ENCODE assay signal across 21 mouse cellular contexts in genomic region chr4:83102022-83102421, GRCm38 (mm10). TPM values are rescaled to one million over a fixed set of nuclear protein-coding genes. Genes with fewer than 3 reads are reported as not detected.
DNase-seq lines count a peak whose midpoint lies in the region; ATAC-seq and TF ChIP-seq lines count a peak whose summit lies in the region.
"Had no signal": no experiment of that assay in that cellular context is flagged by ENCODE, and none has a peak within 500 bp of the region (broad histone marks: within the 10 kb centered on the region; RNA-seq: fewer than 3 reads in every experiment).

No protein-coding gene starts in this region.

- no peak overlapping the region for H3K9ac ChIP-seq in embryonic facial prominence, embryonic 11.5 days (replicated peaks; ENCODE audit: low read length)
- H3K9ac ChIP-seq in kidney, embryonic 15.5 days, result no peak overlapping the region
- H3K9ac ChIP-seq in lung, embryonic 15.5 days, result no peak overlapping the region
- H3K9ac ChIP-seq in stomach, embryonic 16.5 days (ENCODE audit: low read length), result no peak overlapping the region
- H3K9ac ChIP-seq: hindbrain, embryonic 12.5 days; midbrain, embryonic 12.5 days; neural tube, embryonic 12.5 days had no signal

- H3K9me3 ChIP-seq in embryonic facial prominence, embryonic 11.5 days (replicated peaks; ENCODE audit: control insufficient read depth, low read length), result no peaks in the 10 kb centered on the region
- no peaks in the 10 kb centered on the region for H3K9me3 ChIP-seq in embryonic facial prominence, embryonic 10.5 days
- no peaks in the 10 kb centered on the region for H3K9me3 ChIP-seq in kidney, embryonic 15.5 days (replicated peaks)
- no peaks in the 10 kb centered on the region for H3K9me3 ChIP-seq in lung, embryonic 15.5 days
- H3K9me3 ChIP-seq in stomach, embryonic 16.5 days (replicated peaks; ENCODE audit: control insufficient read depth, low read length), result no peaks in the 10 kb centered on the region
- H3K9me3 ChIP-seq: hindbrain, embryonic 12.5 days; midbrain, embryonic 12.5 days; neural tube, embryonic 12.5 days had no signal

- no peak for TF ChIP-seq CTCF in lung, adult 2 months (IDR thresholded peaks at IDR 0.05; ENCODE audit: insufficient read depth, low read length)
- TF ChIP-seq CTCF in thymus, adult 2 months (IDR thresholded peaks at IDR 0.05; ENCODE audit: borderline replicate concordance, control insufficient read depth, extremely low read depth, insufficient read depth, low read length, poor library complexity), result no peak

- no peak overlapping the region for H3K4me3 ChIP-seq in embryonic facial prominence, embryonic 11.5 days (ENCODE audit: low read depth, low read length)
- H3K4me3 ChIP-seq in embryonic facial prominence, embryonic 10.5 days, result no peak overlapping the region
- H3K4me3 ChIP-seq in kidney, embryonic 15.5 days (replicated peaks), result no peak overlapping the region
- no peak overlapping the region for H3K4me3 ChIP-seq in lung, embryonic 15.5 days
- no peak overlapping the region for H3K4me3 ChIP-seq in lung, adult 2 months (replicated peaks; ENCODE audit: extremely low read depth, low read depth, low read length)
- H3K4me3 ChIP-seq in stomach, embryonic 16.5 days (replicated peaks; ENCODE audit: low read length), result no peak overlapping the region
- no peak overlapping the region for H3K4me3 ChIP-seq in thymus, adult 2 months (ENCODE audit: control insufficient read depth, insufficient read depth, low read length)
- H3K4me3 ChIP-seq: gastrocnemius, adult 2 months; hindbrain, embryonic 12.5 days; midbrain, embryonic 12.5 days; neural tube, embryonic 12.5 days had no signal

- H3K36me3 ChIP-seq in embryonic facial prominence, embryonic 11.5 days (replicated peaks; ENCODE audit: control insufficient read depth, insufficient read depth, low read depth, low read length), result no peaks in the 10 kb centered on the region
- no peaks in the 10 kb centered on the region for H3K36me3 ChIP-seq in embryonic facial prominence, embryonic 10.5 days (replicated peaks)
- no peaks in the 10 kb centered on the region for H3K36me3 ChIP-seq in kidney, embryonic 15.5 days
- no peaks in the 10 kb centered on the region for H3K36me3 ChIP-seq in lung, embryonic 15.5 days
- no peaks in the 10 kb centered on the region for H3K36me3 ChIP-seq in stomach, embryonic 16.5 days (ENCODE audit: control insufficient read depth, insufficient read depth, low read length)
- no peaks in the 10 kb centered on the region for H3K36me3 ChIP-seq in thymus, adult 2 months (ENCODE audit: control insufficient read depth, insufficient read depth, low read length)
- H3K36me3 ChIP-seq: hindbrain, embryonic 12.5 days; midbrain, embryonic 12.5 days; neural tube, embryonic 12.5 days had no signal

- no peak for ATAC-seq in embryonic facial prominence, embryonic 11.5 days (replicated peaks; ENCODE audit: insufficient number of reproducible peaks, low FRiP score, low TSS enrichment, low read depth)
- peak; percentile 71; the same call in 1 of the 2 replicates for ATAC-seq in kidney, embryonic 15.5 days (replicated peaks; ENCODE audit: low FRiP score)
- ATAC-seq in lung, embryonic 15.5 days (ENCODE audit: borderline replicate concordance, extremely low read depth, low FRiP score, low TSS enrichment), result peak; percentile 70; the same call in 1 of the 2 replicates
- peak; percentile 80 for ATAC-seq in stomach, embryonic 16.5 days (ENCODE audit: insufficient read depth, low FRiP score)
- ATAC-seq: CD4-positive, CD25-positive, alpha-beta regulatory T cell, adult 4 months; Patski had no signal

- no peak overlapping the region for H3K4me2 ChIP-seq in embryonic facial prominence, embryonic 11.5 days (ENCODE audit: low read depth, low read length)
- H3K4me2 ChIP-seq in kidney, embryonic 15.5 days, result no peak overlapping the region
- no peak overlapping the region for H3K4me2 ChIP-seq in lung, embryonic 15.5 days
- no peak overlapping the region for H3K4me2 ChIP-seq in stomach, embryonic 16.5 days (ENCODE audit: low read depth, low read length)
- H3K4me2 ChIP-seq: hindbrain, embryonic 12.5 days; midbrain, embryonic 12.5 days; neural tube, embryonic 12.5 days had no signal

- no peaks in the 10 kb centered on the region for H3K4me1 ChIP-seq in embryonic facial prominence, embryonic 11.5 days (ENCODE audit: control insufficient read depth, insufficient read depth, low read length)
- H3K4me1 ChIP-seq in embryonic facial prominence, embryonic 10.5 days, result peaks cover 15% of the 10 kb centered on the region
- peaks cover 5% of the 10 kb centered on the region; the same call in 1 of the 2 replicates for H3K4me1 ChIP-seq in kidney, embryonic 15.5 days
- peaks cover 20% of the 10 kb centered on the region; the same call in 1 of the 2 replicates for H3K4me1 ChIP-seq in lung, embryonic 15.5 days
- no peaks in the 10 kb centered on the region for H3K4me1 ChIP-seq in lung, adult 2 months (ENCODE audit: control insufficient read depth, insufficient read depth, low read length)
- H3K4me1 ChIP-seq in stomach, embryonic 16.5 days (ENCODE audit: control insufficient read depth, insufficient read depth, low read length), result 0 out of 2 replicates have a peak, but pooled peaks cover 5% of the 10 kb centered on the region
- no peaks in the 10 kb centered on the region for H3K4me1 ChIP-seq in thymus, adult 2 months (replicated peaks; ENCODE audit: control insufficient read depth, insufficient read depth, low read length)
- H3K4me1 ChIP-seq: hindbrain, embryonic 12.5 days; midbrain, embryonic 12.5 days; neural tube, embryonic 12.5 days had no signal

- no peak for TF ChIP-seq POLR2A in lung, adult 2 months (IDR thresholded peaks at IDR 0.05; ENCODE audit: borderline replicate concordance, extremely low read depth, low read depth, low read length)
- no peak for TF ChIP-seq POLR2A in thymus, adult 2 months (IDR thresholded peaks at IDR 0.05; ENCODE audit: control insufficient read depth, extremely low read depth, insufficient read depth, low read length, poor library complexity)

- H3K27ac ChIP-seq in embryonic facial prominence, embryonic 11.5 days (replicated peaks; ENCODE audit: low read depth, low read length), result no peak overlapping the region
- no peak overlapping the region for H3K27ac ChIP-seq in embryonic facial prominence, embryonic 10.5 days (replicated peaks)
- peak overlapping the region; percentile 65 for H3K27ac ChIP-seq in kidney, embryonic 15.5 days
- H3K27ac ChIP-seq in lung, embryonic 15.5 days, result peak overlapping the region; percentile 83
- H3K27ac ChIP-seq in stomach, embryonic 16.5 days (ENCODE audit: low read length), result peak overlapping the region; percentile 82
- no peak overlapping the region for H3K27ac ChIP-seq in thymus, adult 2 months (ENCODE audit: control insufficient read depth, insufficient read depth, low read length)
- H3K27ac ChIP-seq: gastrocnemius, adult 2 months; hindbrain, embryonic 12.5 days; midbrain, embryonic 12.5 days; neural tube, embryonic 12.5 days had no signal

- 63% methylated on average over 3 of the region's 3 CpGs for WGBS in embryonic facial prominence, embryonic 11.5 days
- 76% methylated on average over 3 of the region's 3 CpGs for WGBS in embryonic facial prominence, embryonic 10.5 days
- 37% methylated on average over 3 of the region's 3 CpGs for WGBS in kidney, embryonic 15.5 days
- WGBS in lung, embryonic 15.5 days, result 32% methylated on average over 3 of the region's 3 CpGs
- WGBS in lung, adult 2 months, result 57% methylated on average over 3 of the region's 3 CpGs
- 33% methylated on average over 3 of the region's 3 CpGs for WGBS in stomach, embryonic 16.5 days
- 92% methylated on average over 3 of the region's 3 CpGs for WGBS in thymus, adult 2 months

- peak; percentile 17 for DNase-seq in embryonic facial prominence, embryonic 11.5 days (ENCODE audit: low spot score)
- DNase-seq in embryonic facial prominence, embryonic 10.5 days (ENCODE audit: low spot score), result no peak
- no peak for DNase-seq in kidney, adult 9 months
- no peak for DNase-seq in lung, adult 2 months
- no peak for DNase-seq in thymus, adult 2 months
- DNase-seq: adrenal gland, postnatal 10 days; cerebellum, adult 9-10 months; gastrocnemius, adult 2 months; heart, postnatal 10 days; left cerebral cortex, postnatal 4 days; liver; right cerebral cortex, adult 18-20 months; thymus, adult 18-20 months had no signal

- H3K27me3 ChIP-seq in embryonic facial prominence, embryonic 11.5 days (ENCODE audit: control insufficient read depth, insufficient read depth, low read length), result no peaks in the 10 kb centered on the region
- H3K27me3 ChIP-seq in embryonic facial prominence, embryonic 10.5 days (replicated peaks; ENCODE audit: low read depth, poor library complexity, severe bottlenecking), result no peaks in the 10 kb centered on the region
- no peaks in the 10 kb centered on the region for H3K27me3 ChIP-seq in kidney, embryonic 15.5 days
- H3K27me3 ChIP-seq in lung, embryonic 15.5 days, result no peaks in the 10 kb centered on the region
- H3K27me3 ChIP-seq in stomach, embryonic 16.5 days (ENCODE audit: control insufficient read depth, insufficient read depth, low read length), result no peaks in the 10 kb centered on the region
- H3K27me3 ChIP-seq in thymus, adult 2 months (ENCODE audit: control insufficient read depth, insufficient read depth, low read length), result no peaks in the 10 kb centered on the region
- H3K27me3 ChIP-seq: hindbrain, embryonic 12.5 days; midbrain, embryonic 12.5 days; neural tube, embryonic 12.5 days; Patski had no signal

RNA-seq across cellular contexts. Expression of gene Frem1, which starts 49.9 kb away (rescaled TPM):
- 20.8 and 21.4 TPM in 2 replicates for polyA plus RNA-seq in embryonic facial prominence, embryonic 11.5 days (2014; fragmentation: Nextera tagmentation; extraction: Ambion mirVana)
- 15.0 and 15.5 TPM in 2 replicates for polyA plus RNA-seq in embryonic facial prominence, embryonic 10.5 days (2016; fragmentation: Nextera tagmentation; extraction: Ambion mirVana)
- polyA plus RNA-seq in kidney, embryonic 15.5 days (2015; fragmentation: Nextera tagmentation; extraction: Ambion mirVana), result 23.9 and 24.3 TPM in 2 replicates
- 30.5 and 35.1 TPM in 2 replicates for polyA plus RNA-seq in lung, embryonic 15.5 days (2015; fragmentation: Nextera tagmentation; extraction: Ambion mirVana)
- polyA plus RNA-seq in lung, adult 2 months (2012; rRNA removed), result 4.1 TPM in 2 replicates
- 10.3 and 11.7 TPM in 2 replicates for polyA plus RNA-seq in stomach, embryonic 16.5 days (2015; fragmentation: Nextera tagmentation; extraction: Ambion mirVana)
- 0.19 and 0.24 TPM in 2 replicates for polyA plus RNA-seq in thymus, adult 2 months (2012; rRNA removed)
- polyA plus RNA-seq: CD4-positive, CD25-positive, alpha-beta regulatory T cell, adult 4 months had no signal

Comparison
In these comparisons a context has a peak if more than half of its experiments do, and no peak if none do; other contexts are left out.
1. H3K27ac ChIP-seq: peak in kidney, embryonic 15.5 days (single experiment), lung, embryonic 15.5 days (single experiment) and stomach, embryonic 16.5 days (single experiment); none in embryonic facial prominence, embryonic 11.5 days (single experiment), embryonic facial prominence, embryonic 10.5 days (single experiment) and thymus, adult 2 months (single experiment).